Mouse (Mus musculus) MEL (cell line): ENCODE results near the gene Rhoa. TPM values are rescaled to one million over a fixed set of nuclear protein-coding genes. Genes with fewer than 3 reads are reported as not detected.

ENCODE experiments used
- DNase-seq: peaks from one replicate; pipeline ENCODE4 v3.0.0; 2011; ENCODE audit warnings: low read depth, low spot score
- H3K27ac ChIP-seq: 2 replicates; pipeline ENCODE4 v1.5.1; 2012; ENCODE audit warnings: low read depth, mild to moderate bottlenecking, control low read depth, low read length, moderate library complexity; ENCODE audit not compliant: control insufficient read depth
- H3K27me3 ChIP-seq, 2 experiments: fragments of 150-350 bp in 1 of 2; sonication (generic) in 1 of 2; 2 replicates each; pipeline ENCODE4 v1.6.1; 2012; ENCODE audit warnings: low read length in 2 of 2, mild to moderate bottlenecking in 2 of 2, improper control_type of control experiment in 1 of 2, moderate library complexity in 1 of 2; ENCODE audit not compliant: insufficient read depth in 2 of 2, control insufficient read depth in 1 of 2
- H3K36me3 ChIP-seq, 2 experiments: 2 replicates each; pipeline ENCODE4 v1.6.1; 2012 to 2014; ENCODE audit warnings: low read length in 2 of 2, improper control_type of control experiment in 1 of 2, inconsistent platforms in 1 of 2, mild to moderate bottlenecking in 1 of 2; ENCODE audit not compliant: insufficient read depth in 2 of 2, control insufficient read depth in 1 of 2
- H3K4me1 ChIP-seq, 2 experiments: fragments of 150-350 bp in 1 of 2; sonication (generic) in 1 of 2; 2 replicates each; pipeline ENCODE4 v1.6.1; 2012; ENCODE audit warnings: low read length in 2 of 2, improper control_type of control experiment in 1 of 2, mild to moderate bottlenecking in 1 of 2; ENCODE audit not compliant: insufficient read depth in 2 of 2, control insufficient read depth in 1 of 2
- H3K4me3 ChIP-seq, 2 experiments: fragments of 150-350 bp in 1 of 2; sonication (generic) in 1 of 2; 2 replicates each; pipeline ENCODE4 v1.5.1; 2012; ENCODE audit warnings: low read depth in 2 of 2, low read length in 2 of 2, mild to moderate bottlenecking in 2 of 2, moderate library complexity in 2 of 2, control low read depth in 1 of 2, improper control_type of control experiment in 1 of 2; ENCODE audit not compliant: control insufficient read depth in 1 of 2, insufficient read depth in 1 of 2
- H3K79me2 ChIP-seq: 2 replicates; pipeline ENCODE4 v1.6.1; 2012; ENCODE audit warnings: mild to moderate bottlenecking, low read length, moderate library complexity; ENCODE audit not compliant: control insufficient read depth, poor library complexity, insufficient read depth
- H3K9ac ChIP-seq: 2 replicates; pipeline ENCODE4 v1.6.1; 2012; ENCODE audit warnings: low read depth, mild to moderate bottlenecking, control low read depth, low read length, moderate library complexity; ENCODE audit not compliant: control insufficient read depth, poor library complexity, severe bottlenecking
- H3K9me3 ChIP-seq: fragments of 150-350 bp; sonication (generic); replicated peaks from 2 replicates; pipeline ENCODE4 v1.6.1; 2012; ENCODE audit warnings: mild to moderate bottlenecking, low read length, improper control_type of control experiment, moderate library complexity; ENCODE audit not compliant: insufficient read depth
- BHLHE40 ChIP-seq: IDR thresholded peaks from 2 replicates; pipeline ENCODE4 v1.6.1; 2012; ENCODE audit warnings: low read depth, mild to moderate bottlenecking, inconsistent platforms, low read length, improper control_type of control experiment, borderline replicate concordance
- CHD1 ChIP-seq: IDR thresholded peaks from 2 replicates; pipeline ENCODE4 v1.6.1; 2012; ENCODE audit warnings: low read depth, mild to moderate bottlenecking, inconsistent platforms, low read length, improper control_type of control experiment
- ELF1 ChIP-seq: IDR thresholded peaks from 2 replicates; pipeline ENCODE4 v1.6.1; 2014; ENCODE audit warnings: low read depth, mild to moderate bottlenecking, inconsistent platforms, low read length, improper control_type of control experiment, moderate library complexity
- JUND ChIP-seq: IDR thresholded peaks from 2 replicates; pipeline ENCODE4 v1.6.1; 2011; ENCODE audit warnings: low read depth, mild to moderate bottlenecking, improper control_type of control experiment, low read length
- KAT2A ChIP-seq: conservative IDR thresholded peaks from 2 replicates; pipeline ENCODE4 v1.6.1; 2012; ENCODE audit warnings: low read depth, low read length, improper control_type of control experiment, inconsistent platforms
- MAFK ChIP-seq: IDR thresholded peaks from 2 replicates; pipeline ENCODE4 v1.6.1; 2011; ENCODE audit warnings: low read depth, mild to moderate bottlenecking, low read length, improper control_type of control experiment, borderline replicate concordance
- MAX ChIP-seq: IDR thresholded peaks from 2 replicates; pipeline ENCODE4 v1.6.1; 2011; ENCODE audit warnings: low read length, improper control_type of control experiment
- MAZ ChIP-seq: IDR thresholded peaks from 2 replicates; pipeline ENCODE4 v1.6.1; 2012; ENCODE audit warnings: low read depth, mild to moderate bottlenecking, inconsistent platforms, low read length, improper control_type of control experiment
- MEF2A ChIP-seq: IDR thresholded peaks from 2 replicates; pipeline ENCODE4 v1.6.1; 2014; ENCODE audit warnings: low read depth, mild to moderate bottlenecking, inconsistent platforms, low read length, improper control_type of control experiment; ENCODE audit not compliant: poor library complexity, insufficient replicate concordance, severe bottlenecking; ENCODE audit errors: extremely low read depth
- MYC ChIP-seq: IDR thresholded peaks from 2 replicates; pipeline ENCODE4 v1.6.1; 2011; ENCODE audit warnings: low read depth, mild to moderate bottlenecking, low read length, improper control_type of control experiment, moderate library complexity
- NELFE ChIP-seq: IDR thresholded peaks from 2 replicates; pipeline ENCODE4 v1.6.1; 2011; ENCODE audit warnings: low read depth, low read length, improper control_type of control experiment
- POLR2A ChIP-seq, 2 experiments: IDR thresholded peaks; 2 replicates each; pipeline ENCODE4 v1.6.1; 2011 to 2012; ENCODE audit warnings: low read length in 2 of 2, mild to moderate bottlenecking in 2 of 2, control low read depth in 1 of 2, improper control_type of control experiment in 1 of 2, low read depth in 1 of 2, moderate library complexity in 1 of 2; ENCODE audit not compliant: control insufficient read depth in 1 of 2, insufficient read depth in 1 of 2, poor library complexity in 1 of 2
- POLR2AphosphoS5 ChIP-seq: IDR thresholded peaks from 2 replicates; pipeline ENCODE4 v1.6.1; 2012; ENCODE audit warnings: low read depth, borderline replicate concordance, mild to moderate bottlenecking, inconsistent platforms, low read length, moderate library complexity, mixed read lengths
- RAD21 ChIP-seq: IDR thresholded peaks from 2 replicates; pipeline ENCODE4 v1.6.1; 2011; ENCODE audit warnings: mild to moderate bottlenecking, low read depth, low read length, improper control_type of control experiment
- RCOR1 ChIP-seq: IDR thresholded peaks from 2 replicates; pipeline ENCODE4 v1.6.1; 2012; ENCODE audit warnings: low read depth, mild to moderate bottlenecking, inconsistent platforms, low read length, improper control_type of control experiment
- SIN3A ChIP-seq: IDR thresholded peaks from 2 replicates; pipeline ENCODE4 v1.6.1; 2012; ENCODE audit warnings: low read length, improper control_type of control experiment, inconsistent platforms
- SMC3 ChIP-seq: IDR thresholded peaks from 2 replicates; pipeline ENCODE4 v1.6.1; 2011; ENCODE audit warnings: low read depth, low read length, improper control_type of control experiment
- TCF12 ChIP-seq: IDR thresholded peaks from 2 replicates; pipeline ENCODE4 v1.6.1; 2014; ENCODE audit warnings: low read depth, mild to moderate bottlenecking, inconsistent platforms, low read length, improper control_type of control experiment, moderate library complexity
- USF1 ChIP-seq: IDR thresholded peaks from 2 replicates; pipeline ENCODE4 v1.6.1; 2014; ENCODE audit warnings: low read depth, mild to moderate bottlenecking, inconsistent platforms, low read length, improper control_type of control experiment, moderate library complexity
- USF2 ChIP-seq, 2 experiments: IDR thresholded peaks; 2 replicates each; pipeline ENCODE4 v1.6.1; 2011 to 2012; ENCODE audit warnings: improper control_type of control experiment in 2 of 2, low read length in 2 of 2, borderline replicate concordance in 1 of 2, inconsistent platforms in 1 of 2, low read depth in 1 of 2, mild to moderate bottlenecking in 1 of 2; ENCODE audit not compliant: insufficient read depth in 1 of 2
- ZC3H11A ChIP-seq: IDR thresholded peaks from 2 replicates; pipeline ENCODE4 v1.6.1; 2012; ENCODE audit warnings: low read depth, mild to moderate bottlenecking, inconsistent platforms, low read length, improper control_type of control experiment
- polyA plus RNA-seq, 2 experiments: library from polyadenylated mRNA; stranded (reverse) in 1 of 2; unstranded in 1 of 2; fragments of >175 nt in 1 of 2; fragments of >200 nt in 1 of 2; gene quantifications; 2 replicates each; pipeline versions ENCODE4 v1.2.1 to v1.2.4; 2012; ENCODE audit warnings: low replicate concordance in 2 of 2, low read depth in 1 of 2; ENCODE audit not compliant: insufficient read length in 2 of 2, insufficient read depth in 1 of 2, missing spikeins in 1 of 2
- total RNA-seq: library from RNA; depleted of rRNA; stranded (reverse); fragments of 300-350 nt; gene quantifications from 2 replicates; pipeline ENCODE4 v1.2.3, GENCODE M21; 2012

The Rhoa gene
- total and polyA plus RNA-seq, 3 experiments, result 80.9 to 241 TPM; not detected in 1

DNA sequence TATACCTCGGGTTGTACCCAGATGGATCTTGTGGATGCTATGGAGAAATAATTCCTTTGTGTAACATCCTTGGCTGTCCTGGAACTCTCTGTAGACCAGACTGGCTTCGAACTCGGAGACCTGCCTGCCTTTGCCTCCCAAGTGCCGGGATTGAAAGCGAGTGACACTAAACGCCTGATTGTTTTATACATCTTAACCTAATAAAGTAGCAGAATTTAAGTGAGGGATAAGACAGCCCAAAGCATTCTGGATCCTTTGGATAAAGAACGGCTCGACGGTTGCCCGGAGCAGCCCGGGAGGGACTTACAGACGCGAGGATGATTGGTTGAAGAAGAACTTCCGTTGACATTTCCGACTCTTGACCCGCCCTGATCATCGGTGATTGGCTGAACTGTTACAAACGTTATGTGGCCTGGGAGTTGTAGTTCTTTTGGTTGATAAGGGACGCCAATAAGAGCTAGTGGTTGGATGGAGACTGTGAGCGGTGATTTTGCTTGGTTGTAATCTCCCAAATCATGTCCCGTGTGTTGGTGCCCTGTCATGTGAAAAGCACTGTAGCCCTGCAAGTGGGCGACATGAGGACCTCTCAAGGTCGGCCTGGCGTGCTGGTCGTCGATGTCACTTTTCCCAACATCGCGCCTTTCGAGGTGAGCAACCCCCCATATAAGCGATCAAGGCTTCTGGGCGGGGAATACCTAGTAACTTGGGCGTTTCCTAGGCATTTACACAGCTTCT, 15.7 kb upstream of the Rhoa start, which contains the start of gene Nicn1 (continued):
- TF ChIP-seq SMC3 (no peak), POLR2A (IDR thresholded peaks at IDR 0.05; ENCODE audit: control insufficient read depth in 1 of 2, insufficient read depth in 1 of 2, low read depth in 1 of 2, low read length in 2 of 2, poor library complexity in 1 of 2) (peak; percentile 54 to 86; a peak in 2 of 4 replicates), MAX (peak; percentile 14; the same call in 1 of the 2 replicates), USF2 (IDR thresholded peaks at IDR 0.05; ENCODE audit: borderline replicate concordance in 1 of 2, insufficient read depth in 1 of 2, low read depth in 1 of 2, low read length in 2 of 2) (no peak), RAD21 (no peak), SIN3A (peak; percentile 89), JUND (no peak), USF1 (no peak), NELFE (peak; percentile 69), TCF12 (no peak), MEF2A (no peak), KAT2A (peak; percentile 95), POLR2AphosphoS5 (no peak), CHD1 (no peak), BHLHE40 (no peak), MAZ (no peak), ZC3H11A (no peak), RCOR1 (peak; percentile 22; the same call in 1 of the 2 replicates), ELF1 (peak; percentile 63; the same call in 1 of the 2 replicates)

DNA sequence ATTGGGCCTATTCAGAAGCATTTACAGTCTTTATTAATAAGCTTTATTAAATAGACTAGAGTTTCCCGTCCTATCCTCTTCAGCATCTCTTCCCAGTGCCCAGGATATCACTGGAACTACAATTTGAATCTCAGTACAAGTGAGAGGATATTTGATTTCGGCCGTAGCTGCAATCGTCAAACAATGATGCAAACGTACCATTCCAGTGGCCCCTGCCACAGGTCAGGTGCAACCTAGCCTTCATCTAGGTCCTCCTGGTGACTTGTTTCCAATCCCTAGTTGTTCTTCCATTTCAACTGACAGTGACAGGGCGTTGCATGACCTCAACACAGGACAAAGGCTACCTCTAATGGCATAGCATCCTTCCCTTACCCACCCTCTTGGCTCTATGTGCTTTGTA, 15.2 kb upstream of the Rhoa start:
- H3K4me1 ChIP-seq, result peaks cover 0 to 3% of the 10 kb centered on the region in 2 experiments; a peak in 1 of 4 replicates
- H3K79me2 ChIP-seq, result no peaks in the 10 kb centered on the region
- H3K27ac ChIP-seq, result no peak overlapping the region
- H3K9ac ChIP-seq, result peak overlapping the region; percentile 44; the same call in 1 of the 2 replicates
- no peaks in the 10 kb centered on the region for H3K27me3 ChIP-seq
- H3K36me3 ChIP-seq, result peaks cover 0 to 3% of the 10 kb centered on the region in 2 experiments; a peak in 2 of 4 replicates
- TF ChIP-seq BHLHE40 (no peak), MAZ (no peak), MAFK (no peak), KAT2A (no peak), SIN3A (no peak), MEF2A (no peak), ZC3H11A (no peak), MYC (no peak)
- H3K4me3 ChIP-seq, result peak overlapping the region; percentile 59 to 74
- H3K9me3 ChIP-seq, result no peaks in the 10 kb centered on the region
- DNase-seq, result no peak
